Mouse (Mus musculus) stomach, embryonic 15.5 days (tissue): Measurements from ENCODE around the gene Alox15. TPM values are rescaled to one million over a fixed set of nuclear protein-coding genes. Genes with fewer than 3 reads are reported as not detected.
A peak's percentile ranks its signal among the peaks of the same experiment; 100 is the strongest.

Source experiments
- ATAC-seq: fragments of 200-750 bp; cut with Nextera tagmentation; 2 replicates; pipeline ENCODE4 v1.8.0; 2017; ENCODE audit warnings: low read depth, moderate number of reproducible peaks, moderate TSS enrichment; ENCODE audit not compliant: insufficient read depth, low FRiP score
- H3K27ac ChIP-seq: fragments of 300-500 bp; sonication (generic); 2 replicates; pipeline ENCODE4 v1.5.1; 2015; ENCODE audit warnings: mild to moderate bottlenecking, inconsistent platforms
- H3K27me3 ChIP-seq: fragments of 300-500 bp; sonication (generic); replicated peaks from 2 replicates; pipeline ENCODE4 v1.6.1; 2015; ENCODE audit warnings: inconsistent platforms
- H3K36me3 ChIP-seq: fragments of 300-500 bp; sonication (generic); 2 replicates; pipeline ENCODE4 v1.6.1; 2015; ENCODE audit warnings: inconsistent platforms
- H3K4me1 ChIP-seq: fragments of 300-500 bp; sonication (generic); 2 replicates; pipeline ENCODE4 v1.6.1; 2015; ENCODE audit warnings: inconsistent platforms
- H3K4me2 ChIP-seq: fragments of 300-500 bp; sonication (generic); 2 replicates; pipeline ENCODE4 v1.6.1; 2015; ENCODE audit warnings: mild to moderate bottlenecking, inconsistent platforms
- H3K4me3 ChIP-seq: fragments of 300-500 bp; sonication (generic); replicated peaks from 2 replicates; pipeline ENCODE4 v1.5.1; 2015; ENCODE audit warnings: inconsistent platforms
- H3K9ac ChIP-seq: fragments of 300-500 bp; sonication (generic); 2 replicates; pipeline ENCODE4 v1.6.1; 2015; ENCODE audit warnings: inconsistent platforms
- H3K9me3 ChIP-seq: fragments of 300-500 bp; sonication (generic); 2 replicates; pipeline ENCODE4 v1.6.1; 2016; ENCODE audit warnings: inconsistent platforms
- WGBS: fragments of 180-500 bp; shearing (Covaris S2); methylation state at CpG from one replicate; pipeline ENCODE4 v1.1.7; 2015; 5-methylcytosine and 5-hydroxymethylcytosine counted together
- polyA plus RNA-seq: library from polyadenylated mRNA; unstranded; fragments of >200 nt; fragmentation: Nextera tagmentation; extraction: Ambion mirVana; gene quantifications from 2 replicates; pipeline ENCODE4 v1.2.1, GENCODE M21; 2015

The Alox15 gene
- polyA plus RNA-seq, 1 experiment from 2014 or later = 9.5 TPM

GRCm38 (mm10) chr11:70347861-70348260 lies 4.0 kb downstream of the Alox15 start:
- no peak overlapping the region for H3K27ac ChIP-seq
- H3K4me2 ChIP-seq = no peak overlapping the region
- no peak overlapping the region for H3K4me3 ChIP-seq
- no peaks in the 10 kb centered on the region for H3K9me3 ChIP-seq
- peaks cover 36% of the 10 kb centered on the region for H3K27me3 ChIP-seq
- no peaks in the 10 kb centered on the region for H3K36me3 ChIP-seq
- WGBS = 77% methylated on average over 10 of the region's 10 CpGs
- 0 out of 2 replicates have a peak, but pooled peaks cover 10% of the 10 kb centered on the region for H3K4me1 ChIP-seq
- no peak for ATAC-seq
- no peak overlapping the region for H3K9ac ChIP-seq

DNA sequence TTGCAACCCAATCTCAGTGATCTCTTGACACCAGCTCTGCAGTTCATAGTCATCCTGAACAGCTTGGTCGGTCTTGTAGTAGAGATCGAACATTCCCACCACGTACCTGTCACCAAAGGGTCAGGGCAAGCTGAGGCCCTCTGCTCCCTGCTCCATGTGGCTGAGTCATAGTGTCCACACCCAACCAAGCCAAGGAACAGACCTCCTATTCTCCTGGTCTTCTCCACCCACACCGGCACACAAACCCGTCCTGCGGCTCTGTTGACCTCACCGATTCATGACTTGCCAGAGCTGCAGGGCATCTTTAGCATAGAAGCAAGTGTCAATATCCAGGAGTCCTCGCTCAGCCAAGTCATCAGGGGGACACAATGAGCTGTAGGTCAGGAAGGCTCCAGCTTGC lies 6.3 kb downstream of the Alox15 start:
- ATAC-seq = no peak
- no peak overlapping the region for H3K27ac ChIP-seq
- H3K27me3 ChIP-seq = peaks cover 16% of the 10 kb centered on the region; the same call in 1 of the 2 replicates
- no peak overlapping the region for H3K4me3 ChIP-seq
- no peaks in the 10 kb centered on the region for H3K9me3 ChIP-seq
- no peak overlapping the region for H3K9ac ChIP-seq
- no peak overlapping the region for H3K4me2 ChIP-seq
- no peaks in the 10 kb centered on the region for H3K36me3 ChIP-seq
- no peaks in the 10 kb centered on the region for H3K4me1 ChIP-seq
- 80% methylated on average over 8 of the region's 8 CpGs for WGBS

- Histone ChIP-seq H3K36me3 (no peaks in the 10 kb centered on the region), H3K27me3 (peaks cover 14% of the 10 kb centered on the region; the same call in 1 of the 2 replicates), H3K9me3 (no peaks in the 10 kb centered on the region), H3K9ac (no peak overlapping the region), H3K4me2 (no peak overlapping the region), H3K27ac (no peak overlapping the region), H3K4me3 (no peak overlapping the region), H3K4me1 (no peaks in the 10 kb centered on the region)
- 74% methylated on average over 10 of the region's 10 CpGs for WGBS
- ATAC-seq = no peak
These were observed 6.8 kb downstream of the Alox15 start for GRCm38 (mm10) chr11:70345061-70345460.

DNA sequence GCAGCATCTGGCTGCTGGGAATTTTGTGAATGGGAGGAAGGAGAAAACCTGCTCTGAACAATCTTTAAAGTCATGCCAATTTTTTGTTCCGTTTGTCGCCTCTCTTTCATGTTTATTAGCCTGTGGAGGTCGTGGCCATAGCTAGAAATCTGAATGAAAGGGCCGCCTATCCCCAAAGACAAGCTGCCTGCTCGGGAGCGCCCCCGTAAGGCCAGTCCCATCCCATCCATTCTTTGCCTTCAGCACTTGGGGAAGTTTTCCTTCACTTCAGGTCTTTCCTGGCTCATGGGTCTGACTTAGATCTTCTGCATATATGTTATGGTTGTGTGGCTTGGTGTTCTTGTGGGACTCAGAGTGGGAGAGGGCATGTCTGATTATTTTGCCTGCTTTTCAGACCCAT lies 12.3 kb downstream of the Alox15 start:
- Histone ChIP-seq H3K36me3 (no peaks in the 10 kb centered on the region), H3K9ac (no peak overlapping the region), H3K9me3 (no peaks in the 10 kb centered on the region), H3K4me1 (no peaks in the 10 kb centered on the region), H3K4me3 (no peak overlapping the region), H3K27ac (no peak overlapping the region), H3K27me3 (no peaks in the 10 kb centered on the region), H3K4me2 (no peak overlapping the region)
- ATAC-seq = no peak
- WGBS = 24% methylated on average over 7 of the region's 7 CpGs

DNA sequence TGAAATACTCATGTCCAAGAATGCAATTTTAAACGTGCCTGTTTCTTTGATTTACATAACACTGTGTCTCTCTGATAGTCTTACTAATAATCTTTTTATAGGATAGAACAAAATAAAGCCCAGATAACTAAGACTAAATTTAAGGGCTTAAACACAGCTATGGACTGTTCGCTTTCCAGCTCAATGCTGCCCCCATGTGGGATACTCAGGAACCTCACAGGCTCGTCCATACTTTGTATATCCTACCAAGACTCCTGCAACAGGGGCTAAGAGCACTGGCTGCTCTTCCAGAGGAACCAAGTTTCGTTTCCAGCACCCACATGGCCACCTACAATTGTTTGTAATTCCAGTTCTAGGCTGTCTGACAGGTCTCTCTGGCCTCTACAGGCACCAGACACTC lies 17.4 kb downstream of the Alox15 start:
- WGBS = 27% methylated on average over 4 of the region's 4 CpGs
- H3K9ac ChIP-seq = no peak overlapping the region
- no peaks in the 10 kb centered on the region for H3K9me3 ChIP-seq
- H3K4me3 ChIP-seq = no peak overlapping the region
- no peaks in the 10 kb centered on the region for H3K36me3 ChIP-seq
- H3K27ac ChIP-seq = no peak overlapping the region
- no peaks in the 10 kb centered on the region for H3K4me1 ChIP-seq
- no peak for ATAC-seq
- H3K27me3 ChIP-seq = no peaks in the 10 kb centered on the region
- no peak overlapping the region for H3K4me2 ChIP-seq

- H3K27me3 ChIP-seq = peaks cover 34% of the 10 kb centered on the region
- H3K4me1 ChIP-seq = no peaks in the 10 kb centered on the region
- no peaks in the 10 kb centered on the region for H3K36me3 ChIP-seq
- H3K4me2 ChIP-seq = no peak overlapping the region
- H3K9ac ChIP-seq = no peak overlapping the region
- H3K9me3 ChIP-seq = no peaks in the 10 kb centered on the region
- 82% methylated on average over 8 of the region's 8 CpGs for WGBS
- H3K4me3 ChIP-seq = no peak overlapping the region
- no peak for ATAC-seq
- H3K27ac ChIP-seq = no peak overlapping the region
These were observed 27.1 kb downstream of the Alox15 start for GRCm38 (mm10) chr11:70324726-70325125.

GRCm38 (mm10) chr11:70322528-70322927 lies 29.3 kb downstream of the Alox15 start, which contains the start of gene Alox12e:
Gene Alox12e, minus strand, starts transcription at chr11:70322628.
- WGBS = 23% methylated on average over 7 of the region's 7 CpGs
- H3K4me2 ChIP-seq = peak within 1 kb of the TSS; percentile 34
- no peaks in the 10 kb centered on the region for H3K36me3 ChIP-seq
- H3K4me1 ChIP-seq = no peaks in the 10 kb centered on the region
- ATAC-seq = no peak
- H3K9ac ChIP-seq = no peak within 1 kb of the TSS
- H3K4me3 ChIP-seq = 0 out of 2 replicates have a peak within 1 kb of the TSS, but pooled peaks have one; percentile 8
- H3K9me3 ChIP-seq = no peaks in the 10 kb centered on the region
- peaks cover 43% of the 10 kb centered on the region for H3K27me3 ChIP-seq
- no peak within 1 kb of the TSS for H3K27ac ChIP-seq

GRCm38 (mm10) chr11:70321664-70322063 lies 30.2 kb downstream of the Alox15 start:
- no peak overlapping the region for H3K27ac ChIP-seq
- H3K4me1 ChIP-seq = no peaks in the 10 kb centered on the region
- H3K4me3 ChIP-seq = 0 out of 2 replicates have a peak overlapping the region, but pooled peaks have one; percentile 8
- H3K9ac ChIP-seq = no peak overlapping the region
- no peaks in the 10 kb centered on the region for H3K9me3 ChIP-seq
- 2% methylated on average over 15 of the region's 15 CpGs for WGBS
- H3K27me3 ChIP-seq = peaks cover 43% of the 10 kb centered on the region
- peak overlapping the region; percentile 34 for H3K4me2 ChIP-seq
- no peak for ATAC-seq
- H3K36me3 ChIP-seq = no peaks in the 10 kb centered on the region

DNA sequence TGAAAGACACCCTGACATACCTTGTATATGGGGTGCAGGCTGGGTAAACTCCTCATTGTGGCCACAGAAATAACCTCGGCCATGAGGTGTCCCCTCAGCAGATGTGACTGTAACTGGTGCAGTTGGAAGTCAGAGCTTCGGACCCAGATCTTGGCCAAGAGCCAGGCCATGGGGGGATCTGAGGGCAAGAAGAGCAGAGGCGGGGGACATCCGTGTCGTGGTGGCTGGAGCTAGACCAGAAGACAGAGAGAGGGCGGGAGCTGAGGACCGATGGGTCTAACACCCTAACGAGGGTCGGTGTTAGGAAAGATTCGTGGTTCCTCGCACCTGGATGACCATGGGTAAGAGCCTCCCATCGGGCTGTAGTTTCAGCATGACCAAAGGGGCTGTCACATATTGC lies 32.2 kb downstream of the Alox15 start:
- no peak overlapping the region for H3K9ac ChIP-seq

DNA sequence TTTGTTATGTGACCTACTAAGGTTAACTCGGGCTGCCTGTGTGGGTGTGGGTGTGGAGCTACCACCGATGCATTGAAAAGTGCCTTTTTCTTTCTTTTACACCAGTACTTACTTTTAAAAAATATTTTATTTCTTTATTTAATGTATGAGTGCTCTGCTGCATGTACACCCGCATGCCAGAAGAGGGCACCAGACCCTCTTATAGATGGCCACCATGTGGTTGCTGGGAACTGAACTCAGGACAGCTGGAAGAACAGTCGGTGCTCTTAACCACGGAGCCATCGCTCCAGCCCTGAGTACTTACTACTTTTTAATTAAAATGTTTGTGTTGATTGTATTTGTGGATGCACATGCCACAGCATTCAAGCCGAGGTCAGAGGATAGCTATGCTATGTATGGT lies 38.0 kb downstream of the Alox15 start:
- 0 out of 2 replicates have a peak, but pooled peaks cover 1% of the 10 kb centered on the region for H3K27me3 ChIP-seq
- no peak overlapping the region for H3K4me2 ChIP-seq
- no peaks in the 10 kb centered on the region for H3K36me3 ChIP-seq
- ATAC-seq = no peak
- no peaks in the 10 kb centered on the region for H3K4me1 ChIP-seq
- H3K27ac ChIP-seq = no peak overlapping the region
- 38% methylated on average over 7 of the region's 7 CpGs for WGBS
- H3K9ac ChIP-seq = no peak overlapping the region
- no peak overlapping the region for H3K4me3 ChIP-seq
- H3K9me3 ChIP-seq = no peaks in the 10 kb centered on the region

More for the DNA sequence above, 32.2 kb downstream of the Alox15 start:
- H3K9me3 ChIP-seq = no peaks in the 10 kb centered on the region
- peaks cover 43% of the 10 kb centered on the region for H3K27me3 ChIP-seq
- no peak overlapping the region for H3K27ac ChIP-seq
- H3K36me3 ChIP-seq = no peaks in the 10 kb centered on the region
- H3K4me3 ChIP-seq = no peak overlapping the region
- H3K4me2 ChIP-seq = no peak overlapping the region
- no peaks in the 10 kb centered on the region for H3K4me1 ChIP-seq
- 74% methylated on average over 12 of the region's 12 CpGs for WGBS
- ATAC-seq = no peak

DNA sequence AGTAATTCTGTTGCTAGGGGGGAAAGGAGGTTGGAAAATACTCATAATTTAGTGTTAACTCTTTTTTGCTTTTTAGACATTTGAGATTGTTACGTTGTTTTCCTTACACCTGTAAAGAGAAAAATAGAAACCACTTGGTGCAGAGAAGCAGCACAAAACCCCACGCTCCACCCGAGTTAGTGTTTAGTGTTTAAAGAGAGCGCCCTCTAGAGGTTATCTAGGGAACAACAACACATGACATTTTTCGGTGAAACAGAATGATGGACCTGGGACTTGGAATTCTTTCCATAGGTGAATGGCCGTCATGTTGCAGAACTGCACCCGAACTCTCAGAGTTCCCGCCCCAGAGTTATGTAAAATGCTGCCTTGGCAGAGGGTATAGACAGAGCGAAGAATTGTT lies 42.5 kb downstream of the Alox15 start:
- Histone ChIP-seq H3K9ac (no peak overlapping the region), H3K9me3 (no peaks in the 10 kb centered on the region), H3K4me2 (no peak overlapping the region), H3K36me3 (no peaks in the 10 kb centered on the region), H3K27ac (no peak overlapping the region), H3K27me3 (no peaks in the 10 kb centered on the region), H3K4me1 (no peaks in the 10 kb centered on the region), H3K4me3 (no peak overlapping the region)
- WGBS = 23% methylated on average over 9 of the region's 9 CpGs
- ATAC-seq = no peak

DNA sequence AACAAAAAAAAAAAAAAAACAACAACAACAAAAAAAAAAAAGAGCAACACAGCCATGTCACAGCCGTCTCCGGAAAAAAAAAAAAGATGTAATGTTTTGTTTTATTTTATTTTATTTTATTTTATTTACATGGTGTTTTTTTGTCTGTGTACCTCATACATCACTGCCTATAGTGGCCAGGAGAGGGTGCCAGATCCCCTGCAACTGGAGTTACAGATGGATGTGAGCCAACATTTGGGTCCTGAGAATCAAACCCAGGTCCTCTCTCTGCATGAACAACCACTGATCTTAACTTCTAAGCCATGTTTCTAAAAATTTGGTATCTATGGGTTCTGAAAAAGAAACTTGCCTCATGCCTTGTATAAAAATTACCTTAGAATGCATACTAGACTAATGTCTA lies 43.5 kb downstream of the Alox15 start:
- WGBS = 90% methylated on average over 2 of the region's 2 CpGs
- no peak for ATAC-seq
- Histone ChIP-seq H3K27ac (no peak overlapping the region), H3K4me3 (no peak overlapping the region), H3K27me3 (no peaks in the 10 kb centered on the region), H3K4me1 (no peaks in the 10 kb centered on the region), H3K9ac (no peak overlapping the region), H3K4me2 (no peak overlapping the region), H3K36me3 (no peaks in the 10 kb centered on the region), H3K9me3 (no peaks in the 10 kb centered on the region)

GRCm38 (mm10) chr11:70306159-70306558 lies 45.7 kb downstream of the Alox15 start:
- H3K9me3 ChIP-seq = no peaks in the 10 kb centered on the region
- H3K27ac ChIP-seq = no peak overlapping the region
- no peak overlapping the region for H3K4me3 ChIP-seq
- H3K4me1 ChIP-seq = no peaks in the 10 kb centered on the region
- WGBS = 52% methylated on average over 7 of the region's 7 CpGs
- H3K9ac ChIP-seq = no peak overlapping the region
- ATAC-seq = no peak
- no peaks in the 10 kb centered on the region for H3K36me3 ChIP-seq
- H3K4me2 ChIP-seq = no peak overlapping the region
- no peaks in the 10 kb centered on the region for H3K27me3 ChIP-seq
